Mouse (Mus musculus): ENCODE data around the gene Fam189a1.

DNA sequence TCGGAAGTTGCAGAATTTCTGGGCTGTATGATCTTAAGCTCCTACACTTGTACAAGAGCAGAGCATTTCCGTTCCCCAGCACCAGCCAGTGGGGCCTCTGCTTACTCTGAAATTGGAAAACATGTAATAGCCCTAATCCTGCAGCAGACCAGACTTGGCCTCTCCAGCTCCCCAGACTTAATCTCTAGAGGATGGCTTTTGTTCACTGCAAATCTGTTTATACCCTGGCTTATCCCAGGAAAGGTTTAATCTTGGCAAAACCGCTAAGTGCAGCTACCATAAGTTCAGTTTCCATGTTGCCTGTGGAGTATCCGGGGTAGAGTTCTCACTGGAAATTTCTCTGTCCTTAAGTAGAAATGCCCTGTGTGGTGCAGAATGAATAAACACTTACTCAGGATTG lies 448.2 kb downstream of the Fam189a1 start:
- TF ChIP-seq CTCF (IDR thresholded peaks at IDR 0.05; ENCODE audit: control insufficient read depth, insufficient read depth, insufficient read length) (no peak), MAX (IDR thresholded peaks at IDR 0.05) (no peak), USF1 (IDR thresholded peaks at IDR 0.05; ENCODE audit: low read depth) (no peak), MYOG (IDR thresholded peaks at IDR 0.05; ENCODE audit: control insufficient read depth, extremely low read depth, insufficient read length) (no peak), MYOD1 (IDR thresholded peaks at IDR 0.05; ENCODE audit: control insufficient read depth, insufficient read length, low read depth) (no peak)
